Mouse (Mus musculus) cerebellum, adult 2 months (tissue): ENCODE data around the gene Dner.

Experiments
- CTCF ChIP-seq: fragments of 200-500 bp; IDR thresholded peaks from 2 replicates; pipeline ENCODE4 v1.5.1; 2011; ENCODE audit warnings: low read depth, mild to moderate bottlenecking, control low read depth, low read length, moderate library complexity, borderline replicate concordance; ENCODE audit not compliant: insufficient read depth
- POLR2A ChIP-seq: fragments of 200-500 bp; IDR thresholded peaks from 2 replicates; pipeline ENCODE4 v1.6.1; 2011; ENCODE audit warnings: low read length, control low read depth, borderline replicate concordance; ENCODE audit not compliant: insufficient read depth

- no peak for TF ChIP-seq CTCF
- no peak for TF ChIP-seq POLR2A
Observed at GRCm38 (mm10) chr1:84508510-84508909, 187.5 kb downstream of the Dner start.
